Mouse (Mus musculus) erythroid progenitor cell, adult 5-6 weeks (primary cell): ENCODE measurements around the gene Kdm4b. TPM values are rescaled to one million over a fixed set of nuclear protein-coding genes. Genes with fewer than 3 reads are reported as not detected.

ENCODE experiments used
- ATAC-seq: replicated peaks from 2 replicates; pipeline ENCODE4 v1.8.0; 2016; ENCODE audit warnings: moderate number of reproducible peaks, mild to moderate bottlenecking, moderate TSS enrichment, inconsistent platforms; ENCODE audit not compliant: poor library complexity, low FRiP score, severe bottlenecking
- total RNA-seq, 2 experiments: library from RNA; stranded (forward) in 1 of 2; stranded (reverse) in 1 of 2; fragments of 150-400 nt in 1 of 2; fragments of 186-747, 209-891 nt in 1 of 2; gene quantifications; 2 replicates each; pipeline versions ENCODE4 v1.2.3 to v1.2.4; 2015 to 2017; ENCODE audit warnings: low replicate concordance in 2 of 2

The Kdm4b gene
- total RNA-seq, 2 experiments from 2014 or later, result 3.4 TPM

DNA sequence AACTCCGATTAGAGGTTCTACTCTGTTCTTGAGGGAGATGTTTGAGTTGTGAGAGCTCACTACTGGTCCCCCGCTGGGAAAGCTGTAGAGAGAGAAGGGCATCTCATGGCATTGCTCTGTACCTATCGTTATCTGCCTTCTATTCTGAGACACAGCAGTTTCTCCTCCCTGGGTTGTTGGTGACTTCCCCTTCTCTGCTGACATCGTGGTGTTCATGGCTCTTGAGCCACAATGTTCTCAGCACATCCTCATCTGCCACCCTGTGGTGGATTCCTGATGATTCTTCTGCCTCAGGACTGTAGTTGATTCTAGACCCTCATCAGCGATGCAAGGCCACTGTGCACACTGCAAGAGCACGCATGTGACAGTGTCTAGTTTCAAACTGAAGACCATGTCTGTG, 11.9 kb downstream of the Kdm4b start:
- no peak for ATAC-seq

DNA sequence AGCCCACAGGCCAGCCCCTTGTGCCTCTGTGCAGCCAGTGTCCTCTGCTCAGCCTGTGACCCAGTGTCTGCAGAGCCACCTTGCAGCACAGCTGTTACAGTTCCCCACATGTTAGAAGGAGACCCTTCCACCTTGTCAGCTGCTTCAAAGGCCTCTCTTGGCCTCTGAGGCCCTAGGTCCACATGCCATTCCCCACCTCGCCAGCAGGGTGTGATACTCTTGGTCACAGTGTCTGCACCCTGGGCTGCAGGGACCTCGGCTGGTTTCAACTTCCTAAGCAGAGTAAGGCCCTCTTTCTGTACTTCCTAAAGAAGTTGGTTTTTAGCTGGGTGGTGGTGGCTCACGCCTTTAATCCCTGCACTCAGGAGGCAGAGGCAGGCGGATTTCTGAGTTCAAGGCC, 13.0 kb downstream of the Kdm4b start:
- peak; percentile 76 for ATAC-seq

DNA sequence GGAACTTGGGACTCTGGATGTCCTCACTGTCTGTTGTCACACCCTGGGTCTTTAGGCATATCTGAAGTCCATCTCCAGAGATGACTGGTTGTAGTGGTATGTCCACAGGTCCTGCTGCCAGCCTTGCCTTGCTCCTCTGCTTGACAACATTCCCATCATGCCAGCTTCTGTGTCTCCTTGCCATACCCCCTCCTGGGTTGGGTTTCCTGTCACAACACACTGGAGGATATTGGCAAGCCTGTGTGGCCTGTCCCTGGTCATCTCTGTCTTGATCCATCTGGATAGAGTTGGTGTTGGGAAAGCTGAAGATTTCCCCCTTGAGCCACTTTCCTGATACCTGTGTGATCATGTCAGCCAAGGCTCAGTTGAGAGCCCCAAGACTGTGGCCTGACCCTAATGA, 14.9 kb downstream of the Kdm4b start:
- no peak for ATAC-seq

DNA sequence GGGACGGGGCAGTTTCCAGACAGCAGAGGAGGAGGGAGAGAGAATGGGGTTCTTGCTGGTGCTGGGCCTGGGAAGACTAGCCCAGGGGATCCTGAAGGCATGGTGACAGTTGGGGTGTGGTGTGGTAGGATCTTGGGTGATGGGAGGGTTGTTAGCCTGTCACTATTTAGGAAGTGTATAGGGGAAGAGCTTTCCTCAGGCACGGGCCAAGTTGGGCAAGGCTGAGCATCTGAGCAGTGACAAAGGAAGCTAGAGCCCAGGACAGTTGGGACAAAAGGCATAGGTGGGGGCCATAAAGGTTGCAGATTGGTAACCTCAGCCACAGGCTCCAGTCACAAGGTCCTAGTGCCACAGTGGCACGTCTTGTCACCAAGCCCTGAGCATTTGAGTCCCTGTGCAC, 17.6 kb downstream of the Kdm4b start:
- no peak for ATAC-seq

DNA sequence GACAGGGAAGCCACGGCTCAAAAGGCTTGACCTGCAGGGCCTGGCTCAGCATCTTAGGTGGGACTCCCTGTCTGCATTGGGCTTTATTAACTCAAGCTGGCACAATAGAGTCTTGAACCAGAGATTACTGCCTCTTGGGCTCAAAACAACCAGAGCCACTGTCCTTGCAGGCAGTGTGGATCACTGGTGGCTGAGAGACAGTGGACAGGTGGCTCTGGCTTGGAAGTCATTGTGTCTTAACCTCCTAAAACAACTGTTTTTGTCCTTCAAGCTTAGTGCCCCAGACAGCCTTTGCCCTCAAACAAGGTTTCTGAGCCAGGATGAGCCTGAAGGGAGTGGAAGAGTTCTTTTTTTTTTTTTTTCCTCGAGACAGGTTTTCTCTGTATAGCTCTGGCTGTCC, 19.5 kb downstream of the Kdm4b start:
- no peak for ATAC-seq

DNA sequence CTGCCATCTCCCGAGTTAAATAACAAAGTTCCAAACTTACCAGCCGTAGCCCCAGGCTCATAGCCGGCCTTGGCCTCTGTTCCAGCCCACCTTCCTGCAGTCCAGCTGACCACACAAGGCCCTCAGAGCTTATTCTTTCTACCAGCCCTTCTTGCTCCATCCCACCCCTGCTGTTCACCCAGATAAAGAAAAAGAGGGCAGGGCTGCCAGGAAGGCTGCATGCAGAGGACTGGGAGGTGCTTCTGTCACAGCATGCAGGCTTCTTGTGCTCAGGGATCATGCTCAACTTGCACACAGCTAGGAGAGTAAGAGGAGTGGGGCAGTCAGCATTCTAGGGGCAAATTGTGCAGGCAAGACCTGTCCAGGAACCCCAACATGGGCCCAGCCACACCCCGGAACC, 22.3 kb downstream of the Kdm4b start:
- peak; percentile 26 for ATAC-seq

DNA sequence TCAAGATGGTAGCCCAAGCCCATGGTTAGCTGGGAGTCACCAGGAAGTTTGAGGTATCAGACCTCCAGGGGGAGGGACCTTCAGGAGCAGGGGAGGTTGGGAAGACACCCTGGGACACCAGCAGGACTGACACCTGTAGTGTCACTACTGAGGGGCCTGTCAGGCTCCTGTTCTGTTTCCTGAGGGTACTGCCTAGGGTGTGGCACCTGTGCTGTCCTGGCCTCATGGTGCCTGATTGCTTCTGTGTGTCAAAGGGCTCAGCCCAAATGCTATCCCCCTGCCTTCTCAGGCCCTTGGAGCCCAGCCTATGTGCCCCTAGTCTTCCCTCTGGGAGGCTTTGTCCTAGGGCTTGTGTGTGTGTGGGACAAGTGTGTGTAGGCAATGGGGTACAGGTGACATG, 22.7 kb downstream of the Kdm4b start:
- ATAC-seq, result no peak

DNA sequence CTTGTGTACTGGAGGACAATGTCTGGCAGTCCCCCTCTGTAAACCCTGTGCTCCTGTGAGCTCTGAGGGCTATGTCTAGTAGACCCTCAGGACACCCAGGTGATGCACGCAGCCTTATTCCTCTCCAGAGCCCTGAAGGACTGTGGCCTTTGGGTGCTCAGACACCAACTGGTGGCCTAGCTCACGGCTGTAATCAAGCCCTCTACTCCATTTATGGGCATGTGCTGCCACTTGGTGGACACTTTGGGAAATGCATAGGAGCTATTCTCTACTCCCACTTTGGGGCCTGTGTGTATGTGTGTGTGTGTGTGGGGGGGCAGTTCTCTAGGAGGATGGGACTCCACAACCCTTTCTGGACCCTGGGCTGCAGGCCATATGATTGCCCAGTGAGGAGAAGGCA, 24.8 kb downstream of the Kdm4b start:
- ATAC-seq, result peak; percentile 60

DNA sequence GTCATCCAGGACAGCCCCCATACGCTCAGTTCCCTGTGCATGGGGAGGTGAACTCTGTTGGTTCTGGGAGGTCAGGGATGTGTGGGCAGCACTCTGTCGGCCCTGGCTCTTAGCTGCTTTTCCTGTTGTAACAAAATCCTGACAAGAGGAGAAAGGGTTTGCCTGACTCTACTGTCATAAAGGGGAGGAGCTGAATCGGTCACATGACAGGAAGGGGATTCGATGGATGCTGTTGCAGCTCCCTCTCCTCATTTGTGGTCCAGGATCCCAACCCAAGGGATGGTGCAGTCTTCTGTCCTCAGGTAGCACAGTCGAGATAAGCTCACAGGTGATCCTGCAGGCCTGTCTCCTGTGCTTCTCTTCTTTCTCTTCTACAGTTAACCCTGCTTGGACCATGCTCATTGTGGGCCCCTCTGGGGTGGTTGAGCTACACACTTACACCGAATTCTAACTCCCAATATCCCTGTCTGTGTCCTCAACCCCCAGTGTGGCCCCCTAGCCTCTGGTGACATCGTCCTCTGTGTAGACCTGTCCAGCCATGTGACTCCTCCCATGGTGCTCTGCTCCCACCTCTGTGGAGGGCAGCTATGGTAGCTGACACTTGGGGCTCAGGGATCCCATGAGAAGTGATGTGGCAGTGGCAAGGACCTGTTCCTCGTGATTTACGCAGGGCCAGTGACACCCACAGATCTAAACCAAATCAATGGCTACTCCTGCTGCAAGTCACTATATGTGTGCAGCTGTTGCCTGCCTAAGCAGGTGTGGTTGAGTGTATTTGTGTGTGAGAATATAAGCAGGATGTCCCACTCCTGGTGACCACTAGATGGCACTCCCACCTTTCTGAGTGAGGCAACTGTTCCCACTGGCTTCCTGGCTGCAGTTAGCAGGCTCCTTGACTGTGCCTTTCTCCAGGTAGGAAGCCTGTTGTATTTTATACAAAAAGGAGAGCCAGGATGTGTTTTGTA, 31.3 kb downstream of the Kdm4b start:
- peak; percentile 62 for ATAC-seq

DNA sequence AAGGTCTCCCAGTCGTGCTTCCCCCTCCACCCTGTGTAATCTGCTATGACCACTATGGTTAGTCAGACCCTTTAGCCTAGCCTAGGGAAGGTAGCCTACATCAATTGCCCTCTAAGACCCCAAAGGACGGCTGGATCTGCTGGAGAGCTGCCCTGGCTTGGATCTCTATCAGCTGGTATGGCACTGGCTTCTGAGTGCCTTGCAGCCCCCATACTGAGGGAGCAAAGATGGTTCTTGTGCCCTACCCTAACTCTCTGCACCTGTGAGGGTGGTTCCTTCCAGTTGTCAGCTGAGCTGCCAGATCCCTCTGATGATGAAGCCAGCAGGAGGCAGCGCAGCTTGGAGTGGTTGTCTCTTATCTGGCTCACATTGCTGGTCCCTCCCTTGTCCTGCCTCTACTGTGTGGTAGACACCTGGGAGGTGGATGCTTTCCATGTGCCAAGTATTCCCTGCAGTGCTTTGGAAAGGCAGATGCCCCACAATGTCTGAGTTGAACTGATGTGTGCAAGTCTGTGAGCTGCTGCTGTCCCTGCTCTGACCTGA, 33.4 kb downstream of the Kdm4b start:
- no peak for ATAC-seq

DNA sequence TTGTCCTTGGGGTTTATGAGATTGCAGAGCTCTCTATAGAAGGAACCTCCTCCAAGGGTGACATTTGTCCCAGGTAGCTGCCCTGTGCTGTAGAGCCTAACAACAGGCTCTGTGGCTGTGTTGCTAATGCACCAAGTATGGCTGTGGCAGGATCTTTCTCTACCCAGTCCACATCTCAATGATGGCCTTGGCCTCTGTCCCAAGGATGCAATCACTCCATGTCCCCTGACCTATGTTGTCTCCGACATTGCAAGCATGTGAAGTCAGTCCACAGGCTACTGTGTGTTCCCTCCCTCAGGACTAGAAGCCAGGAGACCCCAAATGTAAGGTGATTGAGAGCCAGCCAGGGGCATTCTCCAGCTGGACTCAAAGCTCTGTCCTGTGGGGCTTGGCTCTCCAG, 34.0 kb downstream of the Kdm4b start:
- ATAC-seq, result no peak

DNA sequence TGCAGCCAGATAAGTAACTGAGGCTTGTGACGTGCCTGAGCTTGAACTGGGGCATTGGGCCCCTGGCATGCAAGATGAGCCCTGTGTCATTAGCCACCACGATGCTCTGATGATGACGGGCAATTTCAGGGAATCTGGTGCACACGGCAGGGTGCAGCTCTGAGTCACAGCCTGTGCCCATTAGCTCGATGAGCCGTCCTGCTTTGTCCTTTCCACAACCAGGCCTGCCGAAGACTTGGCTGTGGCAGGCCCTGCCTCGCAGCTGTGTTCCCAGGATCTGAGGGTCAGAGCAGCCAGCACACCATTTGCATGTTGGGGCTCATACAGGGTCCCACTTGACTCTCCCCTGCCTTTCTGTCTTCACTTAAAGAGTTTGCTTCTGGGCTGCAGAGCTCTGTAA, 34.6 kb downstream of the Kdm4b start:
- no peak for ATAC-seq

DNA sequence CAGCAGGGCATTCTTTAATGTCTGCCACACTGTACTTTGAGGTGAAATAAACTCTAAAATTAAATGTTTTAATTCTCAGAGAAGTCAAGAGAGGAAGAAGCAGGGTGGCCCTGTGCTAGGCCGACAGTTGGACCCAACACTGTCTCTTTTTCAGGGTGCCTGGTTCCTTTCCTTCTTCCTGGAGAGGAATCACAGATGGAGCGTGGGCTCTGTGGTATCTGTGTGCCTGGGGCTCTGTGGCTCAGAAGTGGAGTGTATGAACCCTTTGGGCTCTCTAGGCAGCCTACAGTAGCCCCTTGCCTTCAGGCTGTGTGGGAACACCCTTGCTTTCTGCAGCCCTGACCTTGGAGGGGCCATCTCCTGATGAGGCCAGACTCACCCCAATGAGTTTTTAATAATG, 35.7 kb downstream of the Kdm4b start:
- ATAC-seq, result no peak

DNA sequence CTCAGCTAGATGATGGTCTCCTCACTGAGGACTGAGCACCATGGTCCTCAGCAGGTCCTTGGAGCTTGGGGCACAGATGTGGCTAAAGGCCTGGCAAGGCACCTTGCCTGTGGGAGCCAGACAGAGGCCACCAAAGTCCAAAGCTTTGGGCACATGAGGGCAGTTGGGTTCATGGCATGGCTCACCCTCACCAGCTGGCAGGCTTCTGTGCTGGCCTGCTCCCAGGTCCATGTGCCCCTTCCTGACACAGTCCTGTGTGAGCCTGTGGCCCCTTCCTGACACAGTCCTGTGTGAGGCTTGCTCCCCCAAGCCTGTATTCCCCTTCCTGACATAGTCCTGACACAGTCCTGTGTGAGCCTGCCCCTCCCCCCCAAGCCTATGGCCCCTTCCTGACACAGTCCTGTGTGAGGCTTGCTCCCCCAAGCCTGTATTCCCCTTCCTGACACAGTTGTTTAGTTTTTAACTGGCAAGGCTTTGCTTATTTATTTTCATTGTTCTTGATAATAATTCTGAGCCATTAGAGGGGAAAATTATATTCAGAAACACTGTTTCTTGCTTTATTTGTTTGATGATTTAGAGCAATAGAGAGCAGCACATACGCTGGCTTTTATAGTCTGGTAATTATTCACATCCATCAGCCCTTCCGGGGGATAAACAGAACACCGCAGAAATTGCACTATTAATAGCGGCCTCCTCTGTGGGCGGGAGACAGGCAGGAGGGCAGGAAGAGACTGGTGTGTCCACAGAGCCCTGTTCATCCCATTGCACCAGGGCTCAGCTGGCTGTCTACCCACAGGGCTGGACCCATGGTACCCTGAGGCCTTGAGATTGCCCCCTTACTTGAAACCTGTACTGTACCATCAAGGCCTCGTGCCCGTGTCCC, 40.2 kb downstream of the Kdm4b start:
- no peak for ATAC-seq

DNA sequence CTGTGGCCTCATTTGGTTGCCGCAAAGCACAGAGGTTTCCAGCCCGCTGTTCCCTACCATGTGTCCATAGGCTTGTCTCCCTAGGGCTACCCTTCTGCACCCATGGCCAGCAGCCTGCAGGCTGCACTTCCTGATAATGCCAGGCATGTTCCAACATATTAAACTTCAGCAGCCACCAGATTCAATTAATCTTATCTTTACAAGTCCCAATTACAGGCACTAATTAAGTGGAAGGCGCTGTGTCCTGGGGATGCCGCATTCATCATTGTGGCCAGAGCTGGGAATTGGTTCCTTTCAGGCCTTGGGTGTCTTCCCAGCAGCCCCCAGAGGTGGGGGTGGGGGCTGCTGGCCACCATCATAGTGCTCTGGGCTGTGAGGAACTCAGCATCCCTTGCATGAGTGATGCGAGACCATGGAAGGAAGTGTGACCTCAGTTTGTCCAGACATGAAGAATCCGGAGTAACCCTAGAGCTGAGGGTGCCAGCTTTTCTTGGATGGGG, 42.5 kb downstream of the Kdm4b start:
- ATAC-seq, result no peak

DNA sequence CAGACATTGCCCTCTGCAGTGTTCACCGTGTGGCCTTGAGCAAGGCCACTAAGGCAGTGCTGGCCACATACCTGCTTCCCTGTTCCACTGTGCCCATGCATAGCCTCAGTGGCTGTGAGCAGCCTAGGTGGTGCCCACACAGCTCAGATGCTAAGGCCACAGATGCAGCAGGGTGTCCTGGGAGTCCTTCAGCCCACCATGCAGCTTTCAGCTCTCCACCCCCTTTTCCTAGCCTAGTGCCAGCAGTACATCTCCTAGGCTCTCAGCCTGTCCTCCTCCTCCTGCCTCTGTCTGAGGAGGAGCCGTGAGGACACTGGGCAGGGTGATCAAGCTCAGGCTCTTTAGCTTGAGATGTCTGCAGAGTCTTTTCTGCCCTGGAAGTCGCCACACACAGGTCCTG, 44.2 kb downstream of the Kdm4b start:
- no peak for ATAC-seq

DNA sequence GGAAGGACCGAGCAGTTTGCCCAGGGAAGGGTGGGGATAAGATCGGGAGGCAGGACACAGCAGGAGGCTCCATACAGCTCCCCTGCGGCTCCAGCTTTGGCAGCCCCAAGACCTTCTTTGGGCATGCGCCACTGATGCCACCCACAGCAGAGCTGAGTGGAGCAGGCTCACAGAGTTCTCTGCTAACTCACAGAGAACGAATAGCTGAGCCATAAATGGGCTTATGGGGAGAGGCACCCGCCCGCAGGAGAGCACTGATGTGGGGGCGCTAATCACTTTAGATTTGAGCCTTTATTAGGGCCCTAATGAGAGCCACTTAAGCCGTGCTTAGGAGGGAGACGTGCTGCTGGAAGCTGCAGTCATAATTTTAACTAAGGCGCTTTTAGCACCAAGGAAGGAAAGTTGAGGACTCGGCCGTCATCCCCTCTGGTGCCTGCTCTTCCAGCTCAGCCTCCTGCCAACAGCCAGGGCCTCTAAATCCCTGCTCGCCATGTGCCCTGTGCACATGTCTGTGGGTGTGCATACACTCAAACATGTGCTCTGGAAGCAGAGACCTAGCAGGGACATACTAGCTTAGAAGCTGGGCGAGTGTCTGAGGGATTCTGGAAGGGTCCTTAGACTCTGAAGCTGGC, 45.3 kb downstream of the Kdm4b start:
- no peak for ATAC-seq

DNA sequence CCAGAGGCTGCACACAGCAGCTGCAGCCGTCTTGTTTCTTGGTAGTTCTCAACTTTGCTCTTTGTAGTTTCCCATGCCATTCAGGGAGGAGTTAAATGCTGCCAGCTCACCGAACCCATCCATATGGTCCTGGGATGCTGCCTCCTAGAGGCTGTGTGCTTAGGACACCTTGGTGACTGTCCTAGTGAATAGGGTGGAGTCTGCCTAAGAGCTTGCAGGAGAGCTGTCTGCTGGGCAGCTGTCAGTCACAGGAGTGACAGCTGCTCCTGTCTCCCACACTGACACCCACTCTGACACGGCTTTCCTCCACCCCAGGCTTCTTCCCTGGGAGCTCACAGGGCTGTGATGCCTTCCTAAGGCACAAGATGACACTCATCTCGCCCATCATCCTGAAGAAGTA, 46.2 kb downstream of the Kdm4b start:
- no peak for ATAC-seq

DNA sequence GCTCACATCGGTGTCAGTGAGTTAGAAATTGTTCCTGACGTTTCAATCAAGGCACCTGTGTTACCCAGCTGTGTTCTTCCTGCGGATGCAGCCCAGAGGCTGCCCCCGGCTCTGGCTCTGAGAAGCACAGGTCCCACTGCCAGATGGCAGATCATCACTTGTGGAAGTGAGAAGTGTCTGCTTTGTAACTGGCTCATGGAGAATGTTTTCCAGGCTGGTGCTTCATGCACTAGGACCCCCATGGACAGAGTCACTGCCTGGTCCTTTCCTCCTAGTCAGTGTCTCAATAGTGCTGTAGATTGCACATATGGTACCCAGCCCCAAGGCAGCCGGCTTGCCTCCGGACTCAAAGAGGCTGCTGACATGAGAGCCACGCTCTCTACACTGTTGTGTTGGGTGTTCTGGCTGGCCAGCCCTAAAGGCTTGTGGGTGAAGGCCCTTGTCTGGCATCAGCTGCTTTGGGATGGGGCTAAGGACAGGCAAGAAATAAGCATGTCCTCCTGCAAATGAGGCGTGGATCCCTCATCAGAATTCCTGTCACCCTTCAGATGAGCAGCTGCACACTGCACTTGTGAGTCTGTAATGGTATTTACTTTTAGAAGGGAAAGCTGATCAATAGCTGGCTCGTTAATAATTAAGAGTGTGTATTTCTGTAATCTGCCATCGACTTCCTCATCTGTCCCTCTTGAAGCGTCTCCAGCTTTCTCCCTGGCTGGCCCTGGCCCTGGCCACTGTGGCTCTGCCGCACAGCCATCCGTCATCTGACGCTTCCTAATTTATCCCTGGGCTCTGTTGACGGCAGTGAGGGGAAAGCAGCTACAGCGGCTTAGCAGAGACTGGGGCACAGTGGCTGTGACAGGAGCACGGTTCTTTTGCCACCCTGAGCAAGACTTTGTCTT, 47.5 kb downstream of the Kdm4b start:
- ATAC-seq, result no peak
